Mouse (Mus musculus): ENCODE measurements around the gene Styx.
"Not testable (repeated sequence)": the region's sequence is repeated elsewhere in the genome, so short reads cannot be mapped to it uniquely, and the experiment has no call there.

The Styx gene

DNA sequence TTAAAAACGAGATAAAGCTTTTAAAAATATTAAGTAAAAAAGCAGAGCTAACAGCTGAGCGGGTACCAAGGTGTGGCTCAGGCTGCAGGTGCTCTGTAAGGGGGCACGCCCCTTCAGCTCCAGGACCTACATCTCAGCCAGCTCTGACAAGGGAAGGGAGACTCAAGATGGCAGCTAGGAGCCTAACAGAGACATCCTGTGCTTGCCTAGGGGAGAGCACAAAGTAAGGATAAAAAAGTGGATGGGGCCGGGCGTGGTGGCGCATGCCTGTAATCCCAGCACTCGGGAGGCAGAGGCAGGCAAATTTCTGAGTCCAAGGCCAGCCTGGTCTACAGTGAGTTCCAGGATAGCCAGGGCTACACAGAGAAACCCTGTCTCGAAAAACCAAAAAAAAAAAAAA lies 115.5 kb downstream of the Styx start:
- not testable (repeated sequence) for DNase-seq (ENCODE audit: low spot score)

DNA sequence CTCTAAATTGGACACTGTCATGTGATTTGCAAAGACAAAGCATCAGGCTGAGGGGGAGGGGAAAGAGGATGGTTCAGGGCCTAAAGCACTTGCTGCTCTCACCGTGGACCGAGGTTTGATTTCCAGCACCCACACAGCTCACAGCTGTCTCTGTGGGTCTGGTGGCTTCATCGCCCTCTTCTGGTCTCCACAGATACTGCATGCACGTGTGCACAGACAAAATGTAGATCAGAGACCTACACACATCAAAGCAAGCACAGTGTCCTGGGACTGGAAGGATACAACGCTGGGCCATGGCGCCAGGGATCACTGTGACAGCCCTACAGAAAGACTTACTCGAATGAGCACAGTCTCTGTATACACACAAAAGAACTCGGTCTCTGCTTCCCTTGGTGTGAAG lies 118.6 kb downstream of the Styx start:
- DNase-seq (ENCODE audit: low spot score): no peak

Data from embryo, embryonic 10 days (tissue).